12 mouse cellular contexts compared by ENCODE assay signal in genomic region chr8:54014096-54014495, GRCm38 (mm10).
"Had no signal": no experiment of that assay in that cellular context is flagged by ENCODE, and none has a peak within 500 bp of the region (broad histone marks: within the 10 kb centered on the region; RNA-seq: fewer than 3 reads in every experiment).

No protein-coding gene starts in this region.

- H3K27ac ChIP-seq: limb, embryonic 15.5 days; liver, embryonic 12.5 days; neural tube, embryonic 13.5 days had no signal

- H3K4me3 ChIP-seq: limb, embryonic 15.5 days; liver, embryonic 12.5 days; neural tube, embryonic 13.5 days had no signal

- ATAC-seq: liver, embryonic 12.5 days had no signal

- H3K9ac ChIP-seq: limb, embryonic 15.5 days; liver, embryonic 12.5 days; lung, embryonic 14.5 days; neural tube, embryonic 13.5 days had no signal

- H3K9me3 ChIP-seq: limb, embryonic 15.5 days; liver, embryonic 12.5 days; neural tube, embryonic 13.5 days had no signal

- DNase-seq: kidney, adult 18-20 months; kidney, postnatal 10 days; left cerebral cortex, postnatal 4 days; lung, embryonic 14.5 days; lung, postnatal 36 days; midbrain, embryonic 14.5 days; retina, postnatal 1 day; right cerebral cortex, postnatal 4 days; thymus, postnatal 36 days had no signal

- H3K4me1 ChIP-seq: limb, embryonic 15.5 days; liver, embryonic 12.5 days had no signal

- H3K36me3 ChIP-seq: limb, embryonic 15.5 days; liver, embryonic 12.5 days; neural tube, embryonic 13.5 days had no signal

- H3K4me2 ChIP-seq: limb, embryonic 15.5 days; liver, embryonic 12.5 days; lung, embryonic 14.5 days; neural tube, embryonic 13.5 days had no signal

- H3K27me3 ChIP-seq: limb, embryonic 15.5 days; liver, embryonic 12.5 days; neural tube, embryonic 13.5 days had no signal
